Mouse (Mus musculus): ENCODE measurements around the gene Esp4. TPM values are rescaled to one million over a fixed set of nuclear protein-coding genes. Genes with fewer than 3 reads are reported as not detected.
"Not testable (repeated sequence)": the region's sequence is repeated elsewhere in the genome, so short reads cannot be mapped to it uniquely, and the experiment has no call there.

Gene Esp4
- not detected in 2 replicates for total RNA-seq (2017)

GRCm38 (mm10) chr17:40598294-40598693, at the start of gene Esp4:
Gene Esp4, plus strand, starts transcription at chr17:40598594.
- ATAC-seq (replicated peaks; ENCODE audit: low read depth, poor library complexity, severe bottlenecking), result no peak

- no peak for ATAC-seq (replicated peaks; ENCODE audit: low read depth, poor library complexity, severe bottlenecking)
These were observed 44.9 kb upstream of the Esp4 start for GRCm38 (mm10) chr17:40553470-40553869.

- no peak for ATAC-seq (replicated peaks; ENCODE audit: low read depth, poor library complexity, severe bottlenecking)
These were observed 37.2 kb upstream of the Esp4 start, which contains the start of gene Esp6 for GRCm38 (mm10) chr17:40561207-40561606. Gene Esp6, plus strand, starts transcription at chr17:40561507.

- not testable (repeated sequence) for ATAC-seq (replicated peaks; ENCODE audit: low read depth, poor library complexity, severe bottlenecking)
These were observed 14.5 kb upstream of the Esp4 start for GRCm38 (mm10) chr17:40583906-40584305.

- no peak for ATAC-seq (replicated peaks; ENCODE audit: low read depth, poor library complexity, severe bottlenecking)
These were observed 7.1 kb upstream of the Esp4 start for GRCm38 (mm10) chr17:40591297-40591696.

GRCm38 (mm10) chr17:40631775-40632174, 33.4 kb downstream of the Esp4 start, which contains the start of gene Esp3:
Gene Esp3, plus strand, starts transcription at chr17:40632075.
- ATAC-seq (replicated peaks; ENCODE audit: low read depth, poor library complexity, severe bottlenecking), result not testable (repeated sequence)

Other genes with a start within 250 kb of the Esp4 start
- gene Esp8, start 78.6 kb upstream of the Esp4 start, total RNA-seq (2017), result not detected in 2 replicates
- gene Esp6, start 37.1 kb upstream of the Esp4 start, total RNA-seq (2017), result not detected in 2 replicates
- gene Esp3, start 33.5 kb downstream of the Esp4 start, total RNA-seq (2017), result not detected in 2 replicates
- not detected in 2 replicates for gene Esp1, start 128.5 kb downstream of the Esp4 start, total RNA-seq (2017)
- gene Crisp2, start 208.4 kb downstream of the Esp4 start, total RNA-seq (2017), result not detected in 2 replicates
- 29.7 and 30.5 TPM in 2 replicates for gene Rhag, start 212.5 kb downstream of the Esp4 start, total RNA-seq (2017)